Mouse (Mus musculus) kidney, postnatal 0 days (tissue): Measurements from ENCODE around the gene Coil. TPM values are rescaled to one million over a fixed set of nuclear protein-coding genes. Genes with fewer than 3 reads are reported as not detected.
"Not testable (repeated sequence)": the region's sequence is repeated elsewhere in the genome, so short reads cannot be mapped to it uniquely, and the experiment has no call there.

ENCODE experiments used
- ATAC-seq: fragments of 200-750 bp; cut with Nextera tagmentation; replicated peaks from 2 replicates; pipeline ENCODE4 v1.8.0; 2017; ENCODE audit warnings: low read depth, moderate number of reproducible peaks, moderate TSS enrichment, moderate library complexity; ENCODE audit not compliant: low FRiP score
- DNase-seq: peaks from one replicate; pipeline ENCODE4 v3.0.0-alpha.2; 2016; ENCODE audit warnings: low spot score
- H3K27ac ChIP-seq: fragments of 300-500 bp; sonication (generic); 2 replicates; pipeline ENCODE4 v1.5.1; 2014; ENCODE audit warnings: mild to moderate bottlenecking
- H3K27me3 ChIP-seq: fragments of 300-500 bp; sonication (generic); 2 replicates; pipeline ENCODE4 v1.6.1; 2014; ENCODE audit warnings: low read length, mixed read lengths; ENCODE audit not compliant: insufficient read depth
- H3K36me3 ChIP-seq: fragments of 300-500 bp; sonication (generic); 2 replicates; pipeline ENCODE4 v1.6.1; 2014; ENCODE audit warnings: low read length, mixed read lengths; ENCODE audit not compliant: insufficient read depth
- H3K4me1 ChIP-seq: fragments of 300-500 bp; sonication (generic); replicated peaks from 2 replicates; pipeline ENCODE4 v1.6.1; 2014; ENCODE audit warnings: antibody characterized with exemption, low read length, mixed read lengths; ENCODE audit not compliant: insufficient read depth
- H3K4me2 ChIP-seq: fragments of 300-500 bp; sonication (generic); 2 replicates; pipeline ENCODE4 v1.6.1; 2014; ENCODE audit warnings: mild to moderate bottlenecking, low read length, moderate library complexity, mixed read lengths
- H3K4me3 ChIP-seq: fragments of 300-500 bp; sonication (generic); replicated peaks from 2 replicates; pipeline ENCODE4 v1.5.1; 2014; ENCODE audit warnings: low read depth, low read length
- H3K9ac ChIP-seq: fragments of 300-500 bp; sonication (generic); 2 replicates; pipeline ENCODE4 v1.6.1; 2014; ENCODE audit warnings: low read depth, low read length
- H3K9me3 ChIP-seq: fragments of 300-500 bp; sonication (generic); replicated peaks from 2 replicates; pipeline ENCODE4 v1.6.1; 2016; ENCODE audit warnings: low read length, inconsistent platforms, mixed read lengths
- CTCF ChIP-seq: IDR thresholded peaks from 2 replicates; pipeline ENCODE4 v1.5.1; 2016; ENCODE audit warnings: antibody characterized with exemption, low read depth, mild to moderate bottlenecking, moderate library complexity
- whole genome bisulfite sequencing: fragments of 180-500 bp; shearing (Covaris S2); extraction: QIAGEN DNeasy Blood & Tissue Kit; methylation state at CpG from one replicate; pipeline ENCODE4 v1.1.7; 2014; 5-methylcytosine and 5-hydroxymethylcytosine counted together
- polyA plus RNA-seq: library from polyadenylated mRNA; unstranded; fragments of >200 nt; fragmentation: Nextera tagmentation; extraction: Ambion mirVana; gene quantifications from 2 replicates; pipeline ENCODE4 v1.2.1, GENCODE M21; 2015

Gene Coil
- polyA plus RNA-seq, 1 experiment from 2014 or later, result 10.9 TPM

GRCm38 (mm10) chr11:89039325-89039724, 69.3 kb downstream of the Coil start:
- DNase-seq (peak; percentile 62), ATAC-seq (no peak; the same call in 1 of the 2 replicates)
- Histone ChIP-seq H3K36me3 (peaks cover 12% of the 10 kb centered on the region), H3K27me3 (no peaks in the 10 kb centered on the region), H3K4me2 (no peak overlapping the region), H3K9me3 (no peaks in the 10 kb centered on the region), H3K27ac (no peak overlapping the region), H3K4me3 (no peak overlapping the region), H3K9ac (no peak overlapping the region), H3K4me1 (no peaks in the 10 kb centered on the region)
- peak; percentile 88 for TF ChIP-seq CTCF
- WGBS, result 39% methylated on average over 3 of the region's 3 CpGs

GRCm38 (mm10) chr11:89041073-89041472, 71.0 kb downstream of the Coil start:
- not testable (repeated sequence) for H3K27ac ChIP-seq, H3K9ac ChIP-seq, H3K4me2 ChIP-seq, H3K4me3 ChIP-seq, ATAC-seq, DNase-seq, H3K4me1 ChIP-seq, H3K9me3 ChIP-seq, H3K27me3 ChIP-seq
- 87% methylated on average over 6 of the region's 7 CpGs for WGBS
- H3K36me3 ChIP-seq, result peaks cover 19% of the 10 kb centered on the region

Other genes starting within 250 kb of the Coil start
- gene Akap1, start 105.7 kb upstream of the Coil start, polyA plus RNA-seq, result 16.9 and 17.5 TPM in 2 replicates
- 149 and 169 TPM in 2 replicates for gene Scpep1, start 14.8 kb upstream of the Coil start, polyA plus RNA-seq
- not detected in 2 replicates for gene Elobl, start 3.3 kb upstream of the Coil start, polyA plus RNA-seq
- gene Trim25, start 29.1 kb downstream of the Coil start, polyA plus RNA-seq, result 17.6 and 18.3 TPM in 2 replicates
- gene Dgke, start 96.6 kb downstream of the Coil start, polyA plus RNA-seq, result 2.6 and 3.3 TPM in 2 replicates
- 0.45 TPM in 1 of 2 replicates, not detected in the other for gene Gm525, start 103.6 kb downstream of the Coil start, polyA plus RNA-seq